Mouse (Mus musculus) brain, embryonic 14.5 days (tissue): ENCODE measurements around the gene Gli2.

Experiments
- CTCF ChIP-seq: fragments of 200-500 bp; IDR thresholded peaks from 2 replicates; pipeline ENCODE4 v1.5.1; 2012; ENCODE audit warnings: inconsistent platforms, mild to moderate bottlenecking, moderate library complexity, borderline replicate concordance; ENCODE audit not compliant: insufficient read depth, insufficient read length; ENCODE audit errors: extremely low read depth
- POLR2A ChIP-seq: fragments of 200-500 bp; IDR thresholded peaks from 2 replicates; pipeline ENCODE4 v1.6.1; 2012; ENCODE audit warnings: mild to moderate bottlenecking, inconsistent platforms, borderline replicate concordance; ENCODE audit not compliant: poor library complexity, insufficient read depth, insufficient read length, severe bottlenecking; ENCODE audit errors: extremely low read depth

DNA sequence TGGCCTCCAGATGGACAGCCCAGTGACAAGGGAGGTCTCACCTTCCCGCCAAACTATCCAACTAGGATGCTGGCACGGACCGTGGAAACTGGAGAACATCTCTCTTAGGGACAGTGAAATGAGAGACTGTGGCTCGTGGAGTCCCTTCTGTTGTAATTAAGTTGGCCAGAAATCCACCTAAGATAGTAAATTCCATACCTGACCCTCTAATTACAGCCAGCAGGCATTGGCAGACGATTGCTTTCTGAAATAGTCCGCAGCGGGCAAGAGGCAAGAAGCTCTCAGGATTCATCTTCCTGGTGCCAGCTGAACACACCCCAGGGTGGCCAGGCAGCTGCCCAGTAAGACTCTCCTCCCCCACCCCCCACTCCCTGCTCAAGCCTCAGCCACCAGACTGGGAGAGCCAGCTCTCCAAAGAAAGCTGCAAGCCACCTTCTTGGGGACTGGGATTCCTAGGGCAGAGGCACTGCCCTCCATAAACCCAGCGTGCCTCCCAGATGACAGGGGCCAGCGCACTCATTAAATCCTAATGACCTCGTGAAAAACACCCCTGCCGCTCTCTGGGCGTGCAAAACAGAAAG is 51.9 kb downstream of the Gli2 start:
- TF ChIP-seq POLR2A (no peak), CTCF (no peak)
